Mouse (Mus musculus): ENCODE data around the gene Lrrc51. TPM values are rescaled to one million over a fixed set of nuclear protein-coding genes. Genes with fewer than 3 reads are reported as not detected.
A peak's percentile ranks its signal among the peaks of the same experiment; 100 is the strongest.

Lrrc51 gene
- polyA plus RNA-seq, 1 experiment, result 7.5 TPM

- Histone ChIP-seq H3K9ac (ENCODE audit: low read depth, poor library complexity, severe bottlenecking) (no peak overlapping the region), H3K4me1 (ENCODE audit: control insufficient read depth, insufficient read depth, low read length) (no peaks in the 10 kb centered on the region), H3K9me3 (replicated peaks; ENCODE audit: control insufficient read depth, insufficient read depth, low read length, poor library complexity, severe bottlenecking) (no peaks in the 10 kb centered on the region), H3K4me3 (ENCODE audit: low read depth, low read length) (no peak overlapping the region), H3K27me3 (ENCODE audit: control insufficient read depth, insufficient read depth, low read length, poor library complexity, severe bottlenecking) (no peaks in the 10 kb centered on the region), H3K27ac (ENCODE audit: insufficient read depth, low read length) (no peak overlapping the region), H3K36me3 (ENCODE audit: control insufficient read depth, insufficient read depth, low read length, poor library complexity, severe bottlenecking) (0 out of 2 replicates have a peak, but pooled peaks cover 6% of the 10 kb centered on the region)
- TF ChIP-seq CTCF (IDR thresholded peaks at IDR 0.05; ENCODE audit: low read depth, low read length) (no peak), EP300 (IDR thresholded peaks at IDR 0.05; ENCODE audit: insufficient read depth, low read depth, low read length) (no peak)
Observed at GRCm38 (mm10) chr7:101937569-101937968, 3.9 kb upstream of the Lrrc51 start.

- H3K27me3 ChIP-seq (ENCODE audit: control insufficient read depth, insufficient read depth, low read length, poor library complexity, severe bottlenecking), result no peaks in the 10 kb centered on the region
- no peak overlapping the region for H3K27ac ChIP-seq (ENCODE audit: insufficient read depth, low read length)
- H3K9ac ChIP-seq (ENCODE audit: low read depth, poor library complexity, severe bottlenecking), result no peak overlapping the region
- no peak for TF ChIP-seq POLR2A (IDR thresholded peaks at IDR 0.05; ENCODE audit: insufficient read depth, low read length)
- TF ChIP-seq CTCF (IDR thresholded peaks at IDR 0.05; ENCODE audit: low read depth, low read length), result no peak
- TF ChIP-seq EP300 (IDR thresholded peaks at IDR 0.05; ENCODE audit: insufficient read depth, low read depth, low read length), result no peak
- no peaks in the 10 kb centered on the region for H3K4me1 ChIP-seq (ENCODE audit: control insufficient read depth, insufficient read depth, low read length)
- no peak overlapping the region for H3K4me3 ChIP-seq (ENCODE audit: low read depth, low read length)
- 0 out of 2 replicates have a peak, but pooled peaks cover 6% of the 10 kb centered on the region for H3K36me3 ChIP-seq (ENCODE audit: control insufficient read depth, insufficient read depth, low read length, poor library complexity, severe bottlenecking)
- H3K9me3 ChIP-seq (replicated peaks; ENCODE audit: control insufficient read depth, insufficient read depth, low read length, poor library complexity, severe bottlenecking), result no peaks in the 10 kb centered on the region
Observed at GRCm38 (mm10) chr7:101936996-101937395, 3.3 kb upstream of the Lrrc51 start.

GRCm38 (mm10) chr7:101935957-101936356 is 2.3 kb upstream of the Lrrc51 start:
- Histone ChIP-seq H3K9ac (ENCODE audit: low read depth, poor library complexity, severe bottlenecking) (0 out of 2 replicates have a peak overlapping the region, but pooled peaks have one; percentile 76), H3K27me3 (ENCODE audit: control insufficient read depth, insufficient read depth, low read length, poor library complexity, severe bottlenecking) (no peaks in the 10 kb centered on the region), H3K4me1 (ENCODE audit: control insufficient read depth, insufficient read depth, low read length) (no peaks in the 10 kb centered on the region), H3K9me3 (replicated peaks; ENCODE audit: control insufficient read depth, insufficient read depth, low read length, poor library complexity, severe bottlenecking) (no peaks in the 10 kb centered on the region), H3K27ac (ENCODE audit: insufficient read depth, low read length) (no peak overlapping the region), H3K36me3 (ENCODE audit: control insufficient read depth, insufficient read depth, low read length, poor library complexity, severe bottlenecking) (0 out of 2 replicates have a peak, but pooled peaks cover 6% of the 10 kb centered on the region), H3K4me3 (ENCODE audit: low read depth, low read length) (no peak overlapping the region)
- TF ChIP-seq POLR2A (IDR thresholded peaks at IDR 0.05; ENCODE audit: insufficient read depth, low read length), result no peak
- no peak for TF ChIP-seq EP300 (IDR thresholded peaks at IDR 0.05; ENCODE audit: insufficient read depth, low read depth, low read length)

GRCm38 (mm10) chr7:101933300-101933699 is 395 bp downstream of the Lrrc51 start:
- H3K4me3 ChIP-seq (ENCODE audit: low read depth, low read length), result peak overlapping the region; percentile 94
- TF ChIP-seq CTCF (IDR thresholded peaks at IDR 0.05; ENCODE audit: low read depth, low read length) (no peak), EP300 (IDR thresholded peaks at IDR 0.05; ENCODE audit: insufficient read depth, low read depth, low read length) (no peak), POLR2A (IDR thresholded peaks at IDR 0.05; ENCODE audit: insufficient read depth, low read length) (no peak)
- H3K9ac ChIP-seq (ENCODE audit: low read depth, poor library complexity, severe bottlenecking), result peak overlapping the region; percentile 87
- no peaks in the 10 kb centered on the region for H3K27me3 ChIP-seq (ENCODE audit: control insufficient read depth, insufficient read depth, low read length, poor library complexity, severe bottlenecking)
- no peaks in the 10 kb centered on the region for H3K4me1 ChIP-seq (ENCODE audit: control insufficient read depth, insufficient read depth, low read length)
- H3K27ac ChIP-seq (ENCODE audit: insufficient read depth, low read length), result peak overlapping the region; percentile 67
- H3K9me3 ChIP-seq (replicated peaks; ENCODE audit: control insufficient read depth, insufficient read depth, low read length, poor library complexity, severe bottlenecking), result no peaks in the 10 kb centered on the region
- 0 out of 2 replicates have a peak, but pooled peaks cover 3% of the 10 kb centered on the region for H3K36me3 ChIP-seq (ENCODE audit: control insufficient read depth, insufficient read depth, low read length, poor library complexity, severe bottlenecking)

DNA sequence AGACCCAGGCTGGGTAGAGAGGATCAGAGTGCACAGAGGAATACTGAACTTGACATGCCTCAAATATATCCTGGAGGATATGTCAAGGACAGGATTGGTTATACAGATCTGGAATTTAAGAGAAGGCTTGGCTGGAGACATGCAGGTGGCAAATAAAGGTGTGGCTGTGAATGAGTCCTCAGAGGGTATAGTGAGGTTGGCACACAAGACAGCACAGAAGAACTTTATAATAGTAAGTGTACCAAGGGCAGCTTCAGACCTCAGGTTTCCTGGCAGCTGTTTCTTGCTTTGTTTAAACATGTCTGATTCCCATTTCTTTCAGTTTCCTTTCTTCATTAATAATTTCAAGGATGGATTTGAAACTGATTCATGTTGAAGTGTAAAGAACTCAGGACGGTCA is 1.1 kb downstream of the Lrrc51 start:
- H3K4me3 ChIP-seq (ENCODE audit: low read depth, low read length), result no peak overlapping the region

GRCm38 (mm10) chr7:101928093-101928492 is 5.6 kb downstream of the Lrrc51 start:
- TF ChIP-seq EP300 (IDR thresholded peaks at IDR 0.05; ENCODE audit: insufficient read depth, low read depth, low read length) (no peak), CTCF (IDR thresholded peaks at IDR 0.05; ENCODE audit: low read depth, low read length) (no peak), POLR2A (IDR thresholded peaks at IDR 0.05; ENCODE audit: insufficient read depth, low read length) (no peak)
- H3K9ac ChIP-seq (ENCODE audit: low read depth, poor library complexity, severe bottlenecking), result no peak overlapping the region
- H3K4me1 ChIP-seq (ENCODE audit: control insufficient read depth, insufficient read depth, low read length), result no peaks in the 10 kb centered on the region
- H3K27me3 ChIP-seq (ENCODE audit: control insufficient read depth, insufficient read depth, low read length, poor library complexity, severe bottlenecking), result no peaks in the 10 kb centered on the region
- 0 out of 2 replicates have a peak overlapping the region, but pooled peaks have one; percentile 32 for H3K27ac ChIP-seq (ENCODE audit: insufficient read depth, low read length)
- H3K9me3 ChIP-seq (replicated peaks; ENCODE audit: control insufficient read depth, insufficient read depth, low read length, poor library complexity, severe bottlenecking), result no peaks in the 10 kb centered on the region
- no peak overlapping the region for H3K4me3 ChIP-seq (ENCODE audit: low read depth, low read length)
- H3K36me3 ChIP-seq (ENCODE audit: control insufficient read depth, insufficient read depth, low read length, poor library complexity, severe bottlenecking), result no peaks in the 10 kb centered on the region

More for the DNA sequence above, 1.1 kb downstream of the Lrrc51 start:
- H3K27ac ChIP-seq (ENCODE audit: insufficient read depth, low read length), result no peak overlapping the region
- H3K4me1 ChIP-seq (ENCODE audit: control insufficient read depth, insufficient read depth, low read length), result no peaks in the 10 kb centered on the region
- TF ChIP-seq EP300 (IDR thresholded peaks at IDR 0.05; ENCODE audit: insufficient read depth, low read depth, low read length), result no peak
- TF ChIP-seq POLR2A (IDR thresholded peaks at IDR 0.05; ENCODE audit: insufficient read depth, low read length), result no peak
- no peak for TF ChIP-seq CTCF (IDR thresholded peaks at IDR 0.05; ENCODE audit: low read depth, low read length)
- no peaks in the 10 kb centered on the region for H3K9me3 ChIP-seq (replicated peaks; ENCODE audit: control insufficient read depth, insufficient read depth, low read length, poor library complexity, severe bottlenecking)
- peak overlapping the region; percentile 87; the same call in 1 of the 2 replicates for H3K9ac ChIP-seq (ENCODE audit: low read depth, poor library complexity, severe bottlenecking)
- 0 out of 2 replicates have a peak, but pooled peaks cover 3% of the 10 kb centered on the region for H3K36me3 ChIP-seq (ENCODE audit: control insufficient read depth, insufficient read depth, low read length, poor library complexity, severe bottlenecking)
- H3K27me3 ChIP-seq (ENCODE audit: control insufficient read depth, insufficient read depth, low read length, poor library complexity, severe bottlenecking), result no peaks in the 10 kb centered on the region

Measured in ES-Bruce4 (cell line).